Mouse (Mus musculus) kidney, postnatal 36 days (tissue): ENCODE measurements around the gene Nfu1.

Source experiments
- DNase-seq, 2 experiments: peaks; one replicate each; pipeline ENCODE4 v3.0.0; 2021 to 2022; ENCODE audit warnings: mixed read lengths in 2 of 2

Nfu1 gene

GRCm38 (mm10) chr6:87008887-87009286, at the start of gene Nfu1:
Gene Nfu1, plus strand, starts transcription at chr6:87009236.
- no peak for DNase-seq

GRCm38 (mm10) chr6:86963987-86964685, 44.9 kb upstream of the Nfu1 start:
- peak; percentile 38 to 42 for DNase-seq

- DNase-seq, result no peak
Measured at GRCm38 (mm10) chr6:86967166-86967565, 41.9 kb upstream of the Nfu1 start.

GRCm38 (mm10) chr6:86973956-86974355, 35.1 kb upstream of the Nfu1 start:
- DNase-seq, result no peak

GRCm38 (mm10) chr6:86978156-86978908, 30.7 kb upstream of the Nfu1 start:
- peak in 1 of 2 experiments; percentile 20 for DNase-seq

GRCm38 (mm10) chr6:86978909-86979265, 30.1 kb upstream of the Nfu1 start:
- DNase-seq, result no peak

GRCm38 (mm10) chr6:86981206-86981605, 27.8 kb upstream of the Nfu1 start:
- no peak for DNase-seq

GRCm38 (mm10) chr6:86985314-86986106, 23.5 kb upstream of the Nfu1 start:
- peak; percentile 31 to 52 for DNase-seq

GRCm38 (mm10) chr6:86989576-86989975, 19.5 kb upstream of the Nfu1 start:
- peak; percentile 60 to 63 for DNase-seq

GRCm38 (mm10) chr6:86991041-86991440, 18.0 kb upstream of the Nfu1 start:
- DNase-seq, result no peak

- no peak for DNase-seq
Measured at GRCm38 (mm10) chr6:86992349-86992748, 16.7 kb upstream of the Nfu1 start.

GRCm38 (mm10) chr6:86994254-86994653, 14.8 kb upstream of the Nfu1 start:
- DNase-seq, result no peak

- peak; percentile 66 to 72 for DNase-seq
Measured at GRCm38 (mm10) chr6:86996629-86997307, 12.3 kb upstream of the Nfu1 start.

GRCm38 (mm10) chr6:86997360-86997759, 11.7 kb upstream of the Nfu1 start:
- DNase-seq, result no peak

GRCm38 (mm10) chr6:87001995-87002394, 7.0 kb upstream of the Nfu1 start:
- peak; percentile 39 to 65 for DNase-seq

- peak; percentile 93 to 95 for DNase-seq
Measured at GRCm38 (mm10) chr6:87002521-87003055, 6.4 kb upstream of the Nfu1 start.

GRCm38 (mm10) chr6:87004099-87004498, 4.9 kb upstream of the Nfu1 start:
- no peak for DNase-seq

GRCm38 (mm10) chr6:87005577-87005976, 3.5 kb upstream of the Nfu1 start:
- no peak for DNase-seq

- DNase-seq, result peak; percentile 96 to 98
Measured at GRCm38 (mm10) chr6:87009692-87010328, 774 bp downstream of the Nfu1 start.

- DNase-seq, result peak; percentile 48 to 74
Measured at GRCm38 (mm10) chr6:87016916-87017315, 7.9 kb downstream of the Nfu1 start.

GRCm38 (mm10) chr6:87018874-87019273, 9.8 kb downstream of the Nfu1 start:
- DNase-seq, result no peak

GRCm38 (mm10) chr6:87021791-87022190, 12.8 kb downstream of the Nfu1 start:
- DNase-seq, result no peak
